Mouse (Mus musculus): ENCODE measurements at regions not wholly inside any gene's neighbourhood (a gene's known extent, or its start where the extent isn't known, plus 50 kb on each side); places are given as distances from the start of the nearest gene placed in this dataset.

GRCm38 (mm10) chr13:44597666-44598065 lies 131.6 kb upstream of the Jarid2 start:
- DNase-seq (ENCODE audit: low read depth, low spot score): no peak

DNA sequence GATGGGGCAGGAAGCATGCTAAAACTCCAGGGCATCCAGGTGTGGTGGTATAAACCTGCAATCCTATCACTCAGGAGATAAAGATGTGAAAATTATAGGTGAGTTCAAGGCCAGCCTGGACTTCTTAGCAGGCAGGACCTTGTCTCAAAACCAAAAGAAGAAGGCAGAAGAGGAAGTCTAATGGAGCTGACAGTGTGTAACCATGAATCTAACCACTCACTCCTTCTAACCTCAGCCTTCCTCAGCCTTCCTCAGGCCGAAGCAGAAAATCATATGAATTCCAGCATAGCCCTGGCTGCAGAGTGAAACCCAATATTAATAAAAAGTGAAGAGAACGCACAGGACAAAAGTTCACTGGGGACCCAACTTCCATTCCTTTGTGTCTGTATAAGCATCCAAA lies 128.2 kb upstream of the Jarid2 start:
- DNase-seq (ENCODE audit: low read depth, low spot score): no peak

DNA sequence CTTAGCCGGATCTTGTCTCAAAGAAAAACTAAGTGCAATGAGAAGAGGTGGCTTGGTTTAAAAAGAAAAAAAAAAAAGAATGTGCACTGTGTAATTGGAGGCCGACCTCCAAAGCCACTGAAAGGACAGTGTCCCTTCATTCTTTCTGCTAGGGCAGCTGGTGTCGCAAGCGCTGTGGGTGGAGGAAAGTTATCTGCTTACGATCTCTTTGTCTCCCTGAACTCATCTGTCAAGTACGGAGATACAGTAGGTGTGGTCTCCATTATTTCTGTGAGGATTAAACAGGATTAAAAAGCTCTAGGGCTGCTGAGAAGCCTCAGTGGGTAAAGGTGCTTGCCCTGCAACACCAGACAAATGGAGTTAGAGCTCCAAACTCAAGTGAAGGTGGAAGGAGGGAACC lies 126.6 kb upstream of the Jarid2 start:
- no peak for DNase-seq (ENCODE audit: low read depth, low spot score)

GRCm38 (mm10) chr13:44607316-44608285 lies 121.7 kb upstream of the Jarid2 start:
- DNase-seq (ENCODE audit: low read depth, low spot score): no peak

- no peak for DNase-seq (ENCODE audit: low read depth, low spot score)
Measured at GRCm38 (mm10) chr13:44608286-44608675, 121.0 kb upstream of the Jarid2 start.

DNA sequence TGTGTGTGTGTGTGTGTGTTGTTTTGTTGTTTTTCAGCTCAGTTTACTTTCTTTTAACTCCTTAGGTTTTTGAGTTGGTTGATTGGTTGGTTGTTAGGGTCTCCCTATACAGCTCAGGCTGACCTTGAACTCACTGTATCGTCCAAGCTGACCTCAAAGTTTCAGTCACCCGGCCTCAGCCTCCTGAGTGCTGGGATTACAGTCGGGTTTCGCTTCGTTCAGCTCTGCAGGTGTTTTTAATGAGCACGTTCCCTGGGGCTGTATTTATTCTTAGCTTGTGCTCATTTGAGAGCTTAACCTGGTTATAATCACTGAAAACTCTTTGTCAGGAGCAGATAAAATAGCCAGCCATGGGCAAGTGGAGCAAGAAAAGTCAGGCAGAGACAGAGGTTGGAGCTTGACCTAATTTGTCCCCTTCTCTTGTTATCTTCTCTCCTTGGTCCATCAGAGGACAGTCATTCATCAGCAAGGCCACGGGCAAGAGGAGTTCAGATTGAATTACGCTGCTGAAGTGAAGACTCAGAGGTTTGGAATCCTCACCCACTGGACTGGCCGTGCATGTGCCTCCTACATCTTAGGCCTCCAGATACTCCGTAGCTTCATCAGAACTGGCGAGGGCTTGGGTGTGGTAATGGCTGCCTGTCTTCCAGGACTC lies 120.5 kb upstream of the Jarid2 start:
- peak; percentile 63 for DNase-seq (ENCODE audit: low read depth, low spot score)

GRCm38 (mm10) chr13:44609606-44610005 lies 119.7 kb upstream of the Jarid2 start:
- no peak for DNase-seq (ENCODE audit: low read depth, low spot score)

DNA sequence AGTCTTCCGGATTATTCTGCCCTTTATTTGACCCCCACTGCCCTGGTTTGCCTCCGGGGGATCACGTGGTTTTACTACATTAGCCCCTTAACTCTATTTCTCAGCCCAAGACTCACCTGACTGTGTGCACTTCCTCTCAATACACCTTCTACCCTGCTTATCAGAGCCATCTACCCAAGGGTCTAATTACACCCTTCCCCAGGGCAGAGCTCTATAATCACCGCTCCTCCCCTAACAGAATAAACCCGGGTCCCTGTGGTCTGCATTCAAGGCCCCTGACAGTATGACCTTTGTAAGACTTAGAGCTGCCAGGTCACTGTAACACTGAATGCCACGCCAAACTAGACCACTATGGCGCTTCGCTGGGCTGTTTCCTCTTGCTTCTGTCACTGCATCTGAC lies 113.6 kb upstream of the Jarid2 start:
- no peak for DNase-seq (ENCODE audit: low read depth, low spot score)

- DNase-seq (ENCODE audit: low read depth, low spot score): no peak
Measured at GRCm38 (mm10) chr13:44618368-44618767, 110.9 kb upstream of the Jarid2 start.

GRCm38 (mm10) chr13:44622661-44623355 lies 106.5 kb upstream of the Jarid2 start:
- DNase-seq (ENCODE audit: low read depth, low spot score): no peak

DNA sequence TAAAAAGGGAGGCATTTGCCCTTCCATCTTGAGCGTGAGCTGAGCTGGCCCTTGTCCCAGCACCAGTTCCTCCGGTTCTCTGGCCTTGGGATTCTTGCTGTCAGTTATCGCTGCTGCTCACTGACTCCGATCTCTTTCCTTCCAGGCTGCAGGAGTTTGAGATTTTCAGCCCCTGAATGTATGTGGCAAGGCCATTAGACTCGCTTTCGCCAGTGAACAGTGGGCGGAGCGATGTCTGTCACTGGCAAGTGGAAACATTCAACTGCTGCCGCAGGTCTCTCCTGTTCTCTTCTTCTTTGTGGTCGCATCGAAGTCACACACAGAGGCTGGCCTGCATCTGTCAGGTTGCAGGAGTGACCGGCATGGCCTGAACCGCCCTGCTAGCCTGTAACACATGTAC lies 104.6 kb upstream of the Jarid2 start:
- DNase-seq (ENCODE audit: low read depth, low spot score): no peak

GRCm38 (mm10) chr13:44625792-44626191 lies 103.5 kb upstream of the Jarid2 start:
- no peak for DNase-seq (ENCODE audit: low read depth, low spot score)

GRCm38 (mm10) chr13:44626806-44627205 lies 102.5 kb upstream of the Jarid2 start:
- no peak for DNase-seq (ENCODE audit: low read depth, low spot score)

DNA sequence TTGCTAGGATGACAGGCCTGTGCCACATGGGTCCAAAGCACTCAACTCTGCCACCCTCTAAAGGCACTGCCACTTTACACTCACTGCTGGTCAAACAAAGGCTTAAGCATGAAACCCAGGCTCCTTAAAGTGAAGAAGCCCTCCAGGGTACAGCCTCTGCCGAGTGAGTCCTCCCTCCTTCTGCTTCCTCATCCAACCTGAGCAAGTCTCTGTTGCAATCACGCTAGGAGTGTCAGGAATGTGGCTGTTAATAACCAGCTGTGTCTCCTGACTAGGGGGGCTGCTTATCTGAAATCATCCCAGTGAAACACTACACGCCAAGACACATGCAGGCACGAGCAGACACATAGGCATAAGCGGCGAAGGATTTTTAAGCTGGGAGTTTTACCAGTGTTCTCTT lies 99.2 kb upstream of the Jarid2 start:
- no peak for DNase-seq (ENCODE audit: low read depth, low spot score)

DNA sequence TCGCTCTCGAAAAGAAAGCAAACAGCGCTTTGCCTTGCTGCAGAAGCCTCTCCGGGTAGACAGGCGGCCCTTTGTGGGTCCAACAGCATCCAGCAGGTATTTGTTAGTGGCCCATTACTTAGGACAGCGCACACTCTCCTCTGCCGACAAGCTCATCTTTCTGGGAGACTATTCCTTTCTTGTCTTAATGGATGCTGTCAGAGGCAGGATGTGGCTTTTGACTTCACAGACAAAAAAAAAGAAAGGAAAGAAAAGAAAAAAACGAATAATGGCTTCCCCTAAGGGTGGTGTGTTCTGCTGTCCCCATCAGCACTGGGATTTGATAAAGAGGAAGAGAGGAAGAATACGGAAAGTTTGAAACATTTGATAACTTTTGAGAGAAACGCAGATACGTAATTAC lies 94.7 kb upstream of the Jarid2 start:
- no peak for DNase-seq (ENCODE audit: low read depth, low spot score)

DNA sequence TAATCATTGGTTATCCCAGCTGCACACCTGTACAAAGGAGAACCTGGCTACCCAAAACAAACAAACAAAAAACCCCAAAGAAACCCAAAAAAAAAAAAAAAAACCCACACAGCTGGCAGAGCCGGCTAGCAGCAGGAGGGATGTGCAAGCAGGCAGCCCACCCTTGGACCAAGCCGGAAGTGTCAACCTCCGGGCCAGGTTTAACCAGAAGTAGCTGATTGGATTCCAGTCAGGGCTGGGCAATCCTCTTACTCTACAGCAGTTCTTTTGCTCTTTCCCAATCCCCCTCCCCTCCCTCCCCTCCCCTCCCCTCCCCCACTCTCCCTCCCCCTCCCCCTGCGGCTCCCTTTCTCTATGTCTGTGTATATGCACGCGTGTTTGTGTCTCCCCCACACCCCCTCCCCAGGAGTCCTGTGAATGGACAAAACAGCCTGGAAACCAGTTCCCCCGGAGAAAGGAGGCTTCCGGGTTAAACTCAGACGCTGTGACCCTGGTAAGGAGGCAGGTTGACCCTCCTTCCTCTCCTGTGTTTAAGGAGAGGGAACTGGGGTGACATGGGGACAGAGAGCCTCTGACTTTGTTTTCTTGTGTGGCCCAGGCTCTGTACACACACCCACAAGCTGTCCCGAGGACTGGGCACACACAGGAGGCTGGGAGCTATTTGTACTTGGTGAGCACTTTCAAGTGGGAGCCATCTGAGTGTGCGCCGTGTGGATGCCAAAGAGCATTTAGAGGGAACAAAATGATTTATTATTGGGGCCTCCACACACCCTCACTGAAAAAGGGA lies 93.9 kb upstream of the Jarid2 start:
- DNase-seq (ENCODE audit: low read depth, low spot score): no peak

- DNase-seq (ENCODE audit: low read depth, low spot score): no peak
Measured at GRCm38 (mm10) chr13:44636008-44636335, 93.3 kb upstream of the Jarid2 start.

GRCm38 (mm10) chr13:44642361-44642760 lies 86.9 kb upstream of the Jarid2 start:
- DNase-seq (ENCODE audit: low read depth, low spot score): no peak

DNA sequence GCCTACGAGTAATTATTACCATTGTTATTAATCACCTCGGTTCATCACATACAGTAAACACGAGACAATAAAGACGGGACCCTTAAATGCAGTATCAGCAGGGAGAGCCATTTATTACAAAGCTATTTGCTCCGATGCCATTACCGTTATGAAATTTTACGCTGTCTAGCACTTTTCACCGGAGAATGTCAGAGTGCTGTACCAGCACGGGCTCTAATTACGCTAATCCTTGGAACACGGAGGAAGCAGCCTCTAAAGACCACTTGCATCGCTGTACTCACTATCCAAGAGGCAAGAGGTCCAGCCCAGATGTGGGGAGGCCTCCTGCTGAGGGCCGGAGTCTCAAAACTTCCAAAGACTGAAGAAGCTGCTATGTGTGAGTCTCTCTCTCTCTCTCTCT lies 79.2 kb upstream of the Jarid2 start:
- DNase-seq (ENCODE audit: low read depth, low spot score): no peak

DNA sequence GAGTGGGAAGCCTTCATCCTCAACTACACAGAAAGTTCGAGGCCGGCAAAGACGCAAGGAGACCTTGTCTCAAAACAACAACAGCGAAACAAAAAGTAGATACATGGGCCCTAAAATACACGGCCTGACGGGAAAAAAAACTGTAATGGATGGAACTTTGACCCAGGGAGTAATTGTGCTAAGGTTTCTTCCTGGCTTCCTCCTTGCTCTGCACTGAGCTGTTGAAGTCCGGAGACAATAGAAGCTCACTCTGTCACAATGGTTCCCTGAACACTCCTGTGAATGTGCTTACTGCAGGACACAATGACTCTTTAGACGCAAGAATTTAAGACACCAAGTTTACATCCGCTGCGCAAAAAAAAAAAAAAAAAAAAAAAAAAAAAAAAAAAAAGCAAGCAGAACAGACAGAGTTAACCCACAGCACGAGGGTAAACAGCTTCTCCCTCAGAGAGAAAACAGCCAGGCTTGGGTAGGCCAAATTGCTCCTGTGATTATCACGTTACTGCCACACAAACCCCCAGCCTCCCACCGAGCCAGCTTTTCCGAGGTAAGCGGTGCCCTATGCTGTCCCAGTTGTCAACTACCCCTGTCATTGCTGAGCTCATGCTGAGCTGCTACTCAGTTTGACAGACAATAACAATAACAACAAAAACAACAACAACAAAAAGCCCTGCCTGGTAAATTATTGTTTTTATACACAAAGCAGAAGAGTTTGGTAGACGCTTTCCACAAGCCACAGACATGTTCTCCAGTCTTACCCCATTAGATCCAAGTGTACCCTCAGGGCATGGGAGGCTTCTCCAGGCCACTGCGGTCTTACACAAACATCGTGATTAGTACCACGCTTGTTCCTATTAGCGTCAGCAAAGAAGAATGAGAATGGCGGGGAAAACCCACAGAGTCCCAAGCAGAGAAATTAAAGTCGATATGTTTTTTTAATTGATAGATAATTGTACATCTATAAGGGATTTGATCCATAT lies 77.7 kb upstream of the Jarid2 start:
- DNase-seq (ENCODE audit: low read depth, low spot score): no peak

Data from forelimb bud, embryonic 11.5 days (tissue).